Mouse (Mus musculus) heart, embryonic 14.5 days (tissue): ENCODE data around the gene Lcmt2. TPM values are rescaled to one million over a fixed set of nuclear protein-coding genes. Genes with fewer than 3 reads are reported as not detected.

Experiments used
- ATAC-seq: fragments of 200-750 bp; cut with Nextera tagmentation; 2 replicates; pipeline ENCODE4 v1.8.0; 2017; ENCODE audit warnings: low read depth, moderate TSS enrichment; ENCODE audit not compliant: insufficient number of reproducible peaks, insufficient read depth, low FRiP score
- H3K27ac ChIP-seq, 2 experiments: fragments of 200-500 bp in 1 of 2; fragments of 300-500 bp in 1 of 2; sonication (generic) in 1 of 2; replicated peaks in 1 of 2; 2 replicates each; pipeline ENCODE4 v1.5.1; 2012 to 2014; ENCODE audit warnings: low read depth in 2 of 2, low read length in 2 of 2, control low read depth in 1 of 2, mild to moderate bottlenecking in 1 of 2, mixed read lengths in 1 of 2; ENCODE audit not compliant: control insufficient read depth in 1 of 2, insufficient read depth in 1 of 2
- H3K27me3 ChIP-seq: fragments of 300-500 bp; sonication (generic); 2 replicates; pipeline ENCODE4 v1.6.1; 2014; ENCODE audit warnings: mild to moderate bottlenecking, low read length, control low read depth; ENCODE audit not compliant: control insufficient read depth, insufficient read depth
- H3K36me3 ChIP-seq: fragments of 300-500 bp; sonication (generic); 2 replicates; pipeline ENCODE4 v1.6.1; 2014; ENCODE audit warnings: mild to moderate bottlenecking, control low read depth, low read length, mixed read lengths; ENCODE audit not compliant: control insufficient read depth, insufficient read depth
- H3K4me1 ChIP-seq, 2 experiments: fragments of 200-500 bp in 1 of 2; fragments of 300-500 bp in 1 of 2; sonication (generic) in 1 of 2; 2 replicates each; pipeline ENCODE4 v1.6.1; 2012 to 2014; ENCODE audit warnings: low read length in 2 of 2, control low read depth in 1 of 2, mixed read lengths in 1 of 2; ENCODE audit not compliant: control insufficient read depth in 2 of 2, insufficient read depth in 2 of 2
- H3K4me2 ChIP-seq: fragments of 300-500 bp; sonication (generic); 2 replicates; pipeline ENCODE4 v1.6.1; 2014; ENCODE audit warnings: mild to moderate bottlenecking, low read length
- H3K4me3 ChIP-seq, 2 experiments: fragments of 200-500 bp in 1 of 2; fragments of 300-500 bp in 1 of 2; sonication (generic) in 1 of 2; 2 replicates each; pipeline ENCODE4 v1.5.1; 2012 to 2014; ENCODE audit warnings: low read length in 2 of 2, mild to moderate bottlenecking in 2 of 2, control low read depth in 1 of 2, low read depth in 1 of 2, moderate library complexity in 1 of 2; ENCODE audit not compliant: control insufficient read depth in 1 of 2, insufficient read depth in 1 of 2
- H3K9ac ChIP-seq: fragments of 300-500 bp; sonication (generic); 2 replicates; pipeline ENCODE4 v1.6.1; 2014; ENCODE audit warnings: mild to moderate bottlenecking, low read length
- H3K9me3 ChIP-seq: fragments of 300-500 bp; sonication (generic); 2 replicates; pipeline ENCODE4 v1.6.1; 2016; ENCODE audit warnings: low read length, control low read depth; ENCODE audit not compliant: control insufficient read depth
- WGBS: fragments of 180-500 bp; shearing (Covaris S2); extraction: QIAGEN DNeasy Blood & Tissue Kit; methylation state at CpG from one replicate; pipeline ENCODE4 v1.1.7; 2014; 5-methylcytosine and 5-hydroxymethylcytosine counted together
- polyA plus RNA-seq: library from polyadenylated mRNA; unstranded; fragments of >200 nt; fragmentation: Nextera tagmentation; extraction: Ambion mirVana; gene quantifications from 2 replicates; pipeline ENCODE4 v1.2.1, GENCODE M21; 2014

Gene Lcmt2
- polyA plus RNA-seq, 1 experiment from 2014 or later, result 16.9 TPM

DNA sequence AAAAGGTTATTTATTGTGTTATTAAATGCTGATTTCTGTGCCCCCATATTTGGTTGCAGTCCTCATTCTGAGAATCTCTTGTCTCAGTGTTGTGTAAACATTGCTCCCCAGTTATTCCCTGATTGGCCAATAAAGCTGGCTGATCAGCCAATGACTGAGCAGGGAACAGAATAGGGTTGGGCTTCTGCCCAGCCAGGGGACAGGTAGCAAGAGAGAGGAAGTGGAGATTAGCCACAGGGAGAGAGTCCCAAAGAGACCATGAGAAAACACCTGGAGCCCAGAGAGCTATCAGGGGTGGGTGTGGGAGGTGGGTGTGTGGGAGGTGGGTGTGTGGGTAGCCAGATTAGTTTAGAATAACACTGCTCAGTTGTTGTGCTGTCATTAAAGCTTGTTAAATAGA, 34.5 kb downstream of the Lcmt2 start:
- Histone ChIP-seq H3K4me2 (no peak overlapping the region), H3K9me3 (no peaks in the 10 kb centered on the region), H3K4me3 (no peak overlapping the region), H3K27ac (no peak overlapping the region), H3K9ac (no peak overlapping the region), H3K36me3 (no peaks in the 10 kb centered on the region), H3K4me1 (no peaks in the 10 kb centered on the region), H3K27me3 (no peaks in the 10 kb centered on the region)
- ATAC-seq, result no peak

GRCm38 (mm10) chr2:121102051-121102450, 38.4 kb downstream of the Lcmt2 start:
- no peak overlapping the region for H3K27ac ChIP-seq
- H3K4me3 ChIP-seq, result no peak overlapping the region
- H3K4me2 ChIP-seq, result no peak overlapping the region
- H3K4me1 ChIP-seq, result no peaks in the 10 kb centered on the region
- ATAC-seq, result no peak
- H3K9me3 ChIP-seq, result no peaks in the 10 kb centered on the region
- H3K27me3 ChIP-seq, result no peaks in the 10 kb centered on the region
- 20% methylated on average over 9 of the region's 9 CpGs for WGBS
- H3K9ac ChIP-seq, result no peak overlapping the region
- no peaks in the 10 kb centered on the region for H3K36me3 ChIP-seq

GRCm38 (mm10) chr2:121089751-121090150, 50.7 kb downstream of the Lcmt2 start:
- no peak overlapping the region for H3K4me2 ChIP-seq
- no peak overlapping the region for H3K4me3 ChIP-seq
- no peaks in the 10 kb centered on the region for H3K27me3 ChIP-seq
- H3K27ac ChIP-seq, result no peak overlapping the region
- H3K9me3 ChIP-seq, result no peaks in the 10 kb centered on the region
- WGBS, result 68% methylated on average over 4 of the region's 4 CpGs
- no peak for ATAC-seq
- H3K4me1 ChIP-seq, result peaks cover 0 to 4% of the 10 kb centered on the region in 2 experiments; a peak in 1 of 4 replicates
- no peak overlapping the region for H3K9ac ChIP-seq
- no peaks in the 10 kb centered on the region for H3K36me3 ChIP-seq

DNA sequence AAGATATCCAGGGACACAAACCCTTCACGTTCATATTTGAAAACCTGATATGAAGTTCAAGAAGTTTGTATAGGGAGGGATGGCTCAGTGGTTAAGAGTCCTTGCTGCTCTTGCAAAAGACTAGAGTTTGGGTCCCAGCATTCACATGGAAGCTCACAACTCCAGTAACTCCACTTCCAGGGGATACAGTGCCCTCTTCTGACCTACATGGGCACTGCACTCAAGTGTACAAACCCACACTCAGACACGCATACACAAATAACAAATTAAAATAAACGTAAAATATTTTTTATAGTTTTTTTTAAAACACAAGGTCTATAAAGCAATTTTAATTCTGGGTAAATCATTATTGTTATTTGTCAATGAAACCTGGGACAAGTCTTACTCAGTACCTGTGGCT, 51.9 kb downstream of the Lcmt2 start:
- no peaks in the 10 kb centered on the region for H3K36me3 ChIP-seq
- no peak overlapping the region for H3K4me3 ChIP-seq
- no peak overlapping the region for H3K27ac ChIP-seq
- no peak overlapping the region for H3K9ac ChIP-seq
- H3K9me3 ChIP-seq, result no peaks in the 10 kb centered on the region
- no peak overlapping the region for H3K4me2 ChIP-seq
- 85% methylated on average over 3 of the region's 3 CpGs for WGBS
- ATAC-seq, result no peak
- H3K27me3 ChIP-seq, result no peaks in the 10 kb centered on the region
- peaks cover 0 to 4% of the 10 kb centered on the region in 2 experiments; a peak in 1 of 4 replicates for H3K4me1 ChIP-seq

GRCm38 (mm10) chr2:121085480-121086185, 54.8 kb downstream of the Lcmt2 start, which contains the start of gene Tgm5:
Gene Tgm5 (minus strand): TSS chr2:121085841.
- H3K27ac ChIP-seq, result no peak within 1 kb of the TSS
- WGBS, result 34% methylated on average over 6 of the region's 6 CpGs
- H3K9me3 ChIP-seq, result no peaks in the 10 kb centered on the region
- H3K27me3 ChIP-seq, result no peaks in the 10 kb centered on the region
- H3K36me3 ChIP-seq, result no peaks in the 10 kb centered on the region
- H3K4me3 ChIP-seq, result no peak within 1 kb of the TSS
- ATAC-seq, result no peak
- no peak within 1 kb of the TSS for H3K9ac ChIP-seq
- peaks cover 0 to 4% of the 10 kb centered on the region in 2 experiments; a peak in 1 of 4 replicates for H3K4me1 ChIP-seq
- H3K4me2 ChIP-seq, result no peak within 1 kb of the TSS

DNA sequence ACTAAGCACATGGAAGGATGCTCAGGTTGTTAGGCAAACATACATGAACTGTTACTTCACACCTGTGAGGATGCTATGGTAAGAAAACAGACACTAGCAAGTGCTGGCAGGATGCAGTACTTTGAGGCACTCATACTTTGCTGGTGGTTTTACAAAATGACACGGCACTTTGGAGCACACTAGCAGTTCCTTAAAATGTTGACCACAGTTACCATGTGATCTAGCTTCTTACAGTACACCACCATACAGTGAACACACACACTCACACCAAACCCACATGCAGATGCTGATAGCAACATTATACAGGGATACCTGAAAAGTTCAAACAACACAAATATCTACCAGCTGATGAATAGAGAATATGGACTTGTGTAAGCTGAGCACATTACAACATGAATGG, 57.8 kb downstream of the Lcmt2 start:
- Histone ChIP-seq H3K4me1 (peaks cover 0 to 4% of the 10 kb centered on the region in 2 experiments; a peak in 1 of 4 replicates), H3K36me3 (no peaks in the 10 kb centered on the region), H3K4me3 (no peak overlapping the region), H3K4me2 (no peak overlapping the region), H3K9me3 (no peaks in the 10 kb centered on the region), H3K27ac (no peak overlapping the region), H3K9ac (no peak overlapping the region), H3K27me3 (no peaks in the 10 kb centered on the region)
- 80% methylated on average over 1 of the region's 1 CpGs for WGBS
- ATAC-seq, result no peak

Other genes starting within 250 kb of the Lcmt2 start
- gene Ubr1, start 169.9 kb downstream of the Lcmt2 start, polyA plus RNA-seq, result 19.7 and 24.4 TPM in 2 replicates
- gene Tmem62, start 163.6 kb downstream of the Lcmt2 start, polyA plus RNA-seq, result 2.1 and 3.9 TPM in 2 replicates
- 43.7 and 46.9 TPM in 2 replicates for gene Ccndbp1, start 132.2 kb downstream of the Lcmt2 start, polyA plus RNA-seq
- gene Epb42, start 103.6 kb downstream of the Lcmt2 start, polyA plus RNA-seq, result 1.1 and 2.2 TPM in 2 replicates
- gene Tgm5, start 54.8 kb downstream of the Lcmt2 start, polyA plus RNA-seq, result 0.11 TPM in 1 of 2 replicates, not detected in the other
- not detected in 2 replicates for gene Tgm7, start 30.9 kb downstream of the Lcmt2 start, polyA plus RNA-seq
- gene Adal, start 225 bp downstream of the Lcmt2 start, polyA plus RNA-seq, result 14.7 and 15.6 TPM in 2 replicates
- gene Tubgcp4, start 30.0 kb upstream of the Lcmt2 start, polyA plus RNA-seq, result 31.5 and 33.5 TPM in 2 replicates
- gene Zscan29, start 30.5 kb upstream of the Lcmt2 start, polyA plus RNA-seq, result 6.2 and 6.4 TPM in 2 replicates
- 44.1 and 47.5 TPM in 2 replicates for gene Trp53bp1, start 130.8 kb upstream of the Lcmt2 start, polyA plus RNA-seq
- 7.3 and 7.7 TPM in 2 replicates for gene Map1a, start 148.9 kb upstream of the Lcmt2 start, polyA plus RNA-seq
- 12.8 and 16.0 TPM in 2 replicates for gene Ppip5k1, start 214.7 kb upstream of the Lcmt2 start, polyA plus RNA-seq
- 0.42 and 0.72 TPM in 2 replicates for gene Ckmt1, start 217.1 kb upstream of the Lcmt2 start, polyA plus RNA-seq
- gene Strc, start 246.5 kb upstream of the Lcmt2 start, polyA plus RNA-seq, result not detected in 2 replicates